Mouse (Mus musculus): ENCODE measurements around the gene Evi2a.

- TF ChIP-seq CTCF (IDR thresholded peaks at IDR 0.05; ENCODE audit: low read depth) (no peak), EP300 (IDR thresholded peaks at IDR 0.05; ENCODE audit: low read depth) (no peak)
Measured at GRCm38 (mm10) chr11:79515798-79516197, 14.6 kb downstream of the Evi2a start.

Data from heart, postnatal 0 days (tissue).